Comparison of ENCODE assay signal across 8 mouse cellular contexts in genomic region chr2:19658661-19659384, GRCm38 (mm10). TPM values are rescaled to one million over a fixed set of nuclear protein-coding genes. Genes with fewer than 3 reads are reported as not detected.
DNase-seq lines count a peak whose midpoint lies in the region; ATAC-seq lines count a peak whose summit lies in the region.

No protein-coding gene starts in this region.

- no peaks in the 10 kb centered on the region for H3K36me3 ChIP-seq in embryonic facial prominence, embryonic 14.5 days (ENCODE audit: control insufficient read depth, insufficient read depth, low read length)
- H3K36me3 ChIP-seq in heart, embryonic 15.5 days, result no peaks in the 10 kb centered on the region
- no peaks in the 10 kb centered on the region for H3K36me3 ChIP-seq in lung, embryonic 15.5 days
- H3K36me3 ChIP-seq in neural tube, embryonic 15.5 days, result no peaks in the 10 kb centered on the region

- DNase-seq in ovary, postnatal 10 days (ENCODE audit: low spot score), result peak; percentile 9
- no peak for DNase-seq in ovary, adult 18-20 months (ENCODE audit: low spot score)
- no peak for DNase-seq in embryonic facial prominence, embryonic 14.5 days (ENCODE audit: low spot score)
- peak; percentile 32 to 57 for DNase-seq in kidney, postnatal 25 days
- peak; percentile 31 for DNase-seq in thymus, postnatal 0 days (ENCODE audit: low spot score)

- peak overlapping the region; percentile 79 for H3K4me3 ChIP-seq in embryonic facial prominence, embryonic 14.5 days (ENCODE audit: low read depth, low read length)
- H3K4me3 ChIP-seq in heart, embryonic 15.5 days, result peak overlapping the region; percentile 92
- peak overlapping the region; percentile 89 for H3K4me3 ChIP-seq in lung, embryonic 15.5 days
- peak overlapping the region; percentile 63 for H3K4me3 ChIP-seq in neural tube, embryonic 15.5 days (replicated peaks)

- ATAC-seq in embryonic facial prominence, embryonic 14.5 days (ENCODE audit: low read depth), result no peak
- no peak for ATAC-seq in heart, embryonic 15.5 days (replicated peaks; ENCODE audit: insufficient number of reproducible peaks, insufficient read depth, low FRiP score, low read depth)
- ATAC-seq in lung, embryonic 15.5 days (ENCODE audit: borderline replicate concordance, extremely low read depth, low FRiP score, low TSS enrichment), result no peak; the same call in 1 of the 2 replicates
- ATAC-seq in neural tube, embryonic 15.5 days (ENCODE audit: low FRiP score), result no peak

- H3K9ac ChIP-seq in embryonic facial prominence, embryonic 14.5 days (ENCODE audit: low read depth, low read length), result peak overlapping the region; percentile 76
- H3K9ac ChIP-seq in heart, embryonic 15.5 days, result peak overlapping the region; percentile 98
- peak overlapping the region; percentile 91 for H3K9ac ChIP-seq in lung, embryonic 15.5 days
- peak overlapping the region; percentile 67 for H3K9ac ChIP-seq in neural tube, embryonic 15.5 days (replicated peaks)

- WGBS in embryonic facial prominence, embryonic 14.5 days, result 5% methylated on average over 39 of the region's 49 CpGs
- 2% methylated on average over 49 of the region's 49 CpGs for WGBS in heart, embryonic 15.5 days
- WGBS in lung, embryonic 15.5 days, result 1% methylated on average over 49 of the region's 49 CpGs
- 3% methylated on average over 49 of the region's 49 CpGs for WGBS in neural tube, embryonic 15.5 days

- peak overlapping the region; percentile 88; the same call in 1 of the 2 replicates for H3K27ac ChIP-seq in embryonic facial prominence, embryonic 14.5 days (replicated peaks; ENCODE audit: low read depth, low read length)
- H3K27ac ChIP-seq in heart, embryonic 15.5 days, result peak overlapping the region; percentile 99
- H3K27ac ChIP-seq in lung, embryonic 15.5 days, result peak overlapping the region; percentile 97
- peak overlapping the region; percentile 87 for H3K27ac ChIP-seq in neural tube, embryonic 15.5 days (replicated peaks)

- H3K4me2 ChIP-seq in embryonic facial prominence, embryonic 14.5 days (ENCODE audit: low read depth, low read length), result peak overlapping the region; percentile 81
- H3K4me2 ChIP-seq in heart, embryonic 15.5 days, result peak overlapping the region; percentile 87
- H3K4me2 ChIP-seq in lung, embryonic 15.5 days, result peak overlapping the region; percentile 63
- peak overlapping the region; percentile 79 for H3K4me2 ChIP-seq in neural tube, embryonic 15.5 days

- no peaks in the 10 kb centered on the region for H3K9me3 ChIP-seq in embryonic facial prominence, embryonic 14.5 days (ENCODE audit: control insufficient read depth, low read length)
- H3K9me3 ChIP-seq in heart, embryonic 15.5 days (replicated peaks), result no peaks in the 10 kb centered on the region
- H3K9me3 ChIP-seq in lung, embryonic 15.5 days, result no peaks in the 10 kb centered on the region
- H3K9me3 ChIP-seq in neural tube, embryonic 15.5 days (replicated peaks), result no peaks in the 10 kb centered on the region

- H3K4me1 ChIP-seq in embryonic facial prominence, embryonic 14.5 days (ENCODE audit: control insufficient read depth, insufficient read depth, low read length), result no peaks in the 10 kb centered on the region
- H3K4me1 ChIP-seq in heart, embryonic 15.5 days (replicated peaks), result peaks cover 17% of the 10 kb centered on the region
- H3K4me1 ChIP-seq in lung, embryonic 15.5 days, result peaks cover 24% of the 10 kb centered on the region; the same call in 1 of the 2 replicates
- H3K4me1 ChIP-seq in neural tube, embryonic 15.5 days, result peaks cover 25% of the 10 kb centered on the region

- H3K27me3 ChIP-seq in embryonic facial prominence, embryonic 14.5 days (replicated peaks; ENCODE audit: control insufficient read depth, insufficient read depth, low read length), result peaks cover 24% of the 10 kb centered on the region
- H3K27me3 ChIP-seq in heart, embryonic 15.5 days, result no peaks in the 10 kb centered on the region
- H3K27me3 ChIP-seq in lung, embryonic 15.5 days, result no peaks in the 10 kb centered on the region
- H3K27me3 ChIP-seq in neural tube, embryonic 15.5 days (replicated peaks), result peaks cover 21% of the 10 kb centered on the region

RNA-seq across cellular contexts. Expression of gene Otud1, which starts 1.3 kb away (rescaled TPM):
- polyA plus RNA-seq in embryonic facial prominence, embryonic 14.5 days (2014; fragmentation: Nextera tagmentation; extraction: Ambion mirVana), result 2.5 and 2.9 TPM in 2 replicates
- 7.5 and 9.4 TPM in 2 replicates for polyA plus RNA-seq in heart, embryonic 15.5 days (2015; fragmentation: Nextera tagmentation; extraction: Ambion mirVana)
- polyA plus RNA-seq in lung, embryonic 15.5 days (2015; fragmentation: Nextera tagmentation; extraction: Ambion mirVana), result 6.1 and 6.2 TPM in 2 replicates
- polyA plus RNA-seq in neural tube, embryonic 15.5 days (2015; fragmentation: Nextera tagmentation; extraction: Ambion mirVana), result 1.4 TPM in 2 replicates
- 1.8 and 2.2 TPM in 2 replicates for polyA plus RNA-seq in thymus, postnatal 0 days (2015; fragmentation: Nextera tagmentation; extraction: Ambion mirVana)

Comparison
In these comparisons a context has a peak if more than half of its experiments do, and no peak if none do; other contexts are left out.
1. DNase-seq: peak in ovary, postnatal 10 days (single experiment), kidney, postnatal 25 days (2 of 2) and thymus, postnatal 0 days (single experiment); none in ovary, adult 18-20 months (single experiment) and embryonic facial prominence, embryonic 14.5 days (single experiment).
2. Peak in every context shown above with its lines, with median percentiles within 50 percentile points of each other: H3K27ac ChIP-seq, H3K4me2 ChIP-seq, H3K4me3 ChIP-seq and H3K9ac ChIP-seq.